Mouse (Mus musculus): ENCODE data around the gene Gphb5. TPM values are rescaled to one million over a fixed set of nuclear protein-coding genes. Genes with fewer than 3 reads are reported as not detected.

Gene Gphb5
- polyA plus RNA-seq, 1 experiment from 2014 or later, result not detected

DNA sequence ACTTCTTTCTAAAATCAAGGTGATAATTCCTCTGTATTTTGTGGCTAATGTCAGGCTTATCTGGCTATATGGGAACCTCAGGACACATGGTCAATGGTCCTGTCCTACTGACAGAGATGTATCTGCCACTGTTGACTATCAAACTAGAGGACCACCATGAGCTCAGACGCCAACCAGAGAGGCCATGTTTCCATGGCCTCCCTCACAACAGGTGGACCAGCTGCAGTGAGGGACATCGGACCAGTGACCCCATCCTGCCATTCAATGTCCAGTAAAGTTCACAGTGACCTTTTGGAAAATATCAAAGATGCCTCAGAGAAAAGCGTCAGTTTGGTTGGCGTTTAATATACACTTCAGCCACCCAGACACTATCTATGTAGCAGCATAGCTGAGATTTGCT is 52.2 kb downstream of the Gphb5 start:
- no peak overlapping the region for H3K4me3 ChIP-seq (replicated peaks)
- 80% methylated on average over 4 of the region's 4 CpGs for WGBS (ENCODE audit: insufficient replicate concordance)
- no peaks in the 10 kb centered on the region for H3K27me3 ChIP-seq
- no peak overlapping the region for H3K4me2 ChIP-seq
- no peaks in the 10 kb centered on the region for H3K9me3 ChIP-seq (replicated peaks)
- no peaks in the 10 kb centered on the region for H3K36me3 ChIP-seq
- H3K4me1 ChIP-seq (replicated peaks), result no peaks in the 10 kb centered on the region
- ATAC-seq (ENCODE audit: low read depth) (no peak), DNase-seq (no peak)
- no peak overlapping the region for H3K27ac ChIP-seq
- no peak overlapping the region for H3K9ac ChIP-seq

DNA sequence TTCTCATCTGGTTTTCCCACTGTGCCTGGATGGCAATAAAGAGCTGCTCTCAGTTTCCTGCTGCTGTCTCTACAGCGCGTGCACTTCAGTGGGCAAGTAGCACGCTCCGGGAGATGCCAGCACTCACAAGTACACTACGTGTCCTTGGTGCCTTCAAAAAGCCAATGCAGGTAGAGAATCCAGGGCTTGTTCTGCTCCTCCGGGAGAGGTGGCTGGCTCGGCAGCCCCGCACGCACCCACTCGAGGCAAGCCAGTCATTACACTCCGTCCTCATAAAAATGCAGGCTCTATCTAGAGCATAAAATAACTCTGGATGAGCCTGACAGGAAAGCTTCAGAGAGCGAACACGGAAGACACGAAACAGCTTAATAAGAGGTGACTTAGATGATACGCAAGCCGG is 54.1 kb downstream of the Gphb5 start:
- ATAC-seq (ENCODE audit: low read depth), result no peak
- Histone ChIP-seq H3K27ac (no peak overlapping the region), H3K27me3 (no peaks in the 10 kb centered on the region), H3K4me3 (replicated peaks) (no peak overlapping the region), H3K9ac (no peak overlapping the region), H3K4me2 (no peak overlapping the region), H3K4me1 (replicated peaks) (no peaks in the 10 kb centered on the region), H3K36me3 (no peaks in the 10 kb centered on the region), H3K9me3 (replicated peaks) (no peaks in the 10 kb centered on the region)
- DNase-seq, result no peak
- WGBS (ENCODE audit: insufficient replicate concordance), result 84% methylated on average over 16 of the region's 16 CpGs

Other genes starting within 250 kb of the Gphb5 start
- gene Kcnh5, start 239.4 kb downstream of the Gphb5 start, polyA plus RNA-seq (2015; fragmentation: Nextera tagmentation; extraction: Ambion mirVana), result not detected in 2 replicates
- gene Rhoj, start 108.5 kb downstream of the Gphb5 start, polyA plus RNA-seq (2015; fragmentation: Nextera tagmentation; extraction: Ambion mirVana), result 7.6 and 7.8 TPM in 2 replicates
- 5.3 and 5.7 TPM in 2 replicates for gene Ppp2r5e, start 179.5 kb upstream of the Gphb5 start, polyA plus RNA-seq (2015; fragmentation: Nextera tagmentation; extraction: Ambion mirVana)